Mouse (Mus musculus) thymus, postnatal 10 days (tissue): ENCODE data around the gene Rpl28.
"Not testable (repeated sequence)": the region's sequence is repeated elsewhere in the genome, so short reads cannot be mapped to it uniquely, and the experiment has no call there.

ENCODE experiments used
- DNase-seq, 2 experiments: peaks; one replicate each; pipeline ENCODE4 v3.0.0; 2021; ENCODE audit warnings: low spot score in 2 of 2

Rpl28 gene

DNA sequence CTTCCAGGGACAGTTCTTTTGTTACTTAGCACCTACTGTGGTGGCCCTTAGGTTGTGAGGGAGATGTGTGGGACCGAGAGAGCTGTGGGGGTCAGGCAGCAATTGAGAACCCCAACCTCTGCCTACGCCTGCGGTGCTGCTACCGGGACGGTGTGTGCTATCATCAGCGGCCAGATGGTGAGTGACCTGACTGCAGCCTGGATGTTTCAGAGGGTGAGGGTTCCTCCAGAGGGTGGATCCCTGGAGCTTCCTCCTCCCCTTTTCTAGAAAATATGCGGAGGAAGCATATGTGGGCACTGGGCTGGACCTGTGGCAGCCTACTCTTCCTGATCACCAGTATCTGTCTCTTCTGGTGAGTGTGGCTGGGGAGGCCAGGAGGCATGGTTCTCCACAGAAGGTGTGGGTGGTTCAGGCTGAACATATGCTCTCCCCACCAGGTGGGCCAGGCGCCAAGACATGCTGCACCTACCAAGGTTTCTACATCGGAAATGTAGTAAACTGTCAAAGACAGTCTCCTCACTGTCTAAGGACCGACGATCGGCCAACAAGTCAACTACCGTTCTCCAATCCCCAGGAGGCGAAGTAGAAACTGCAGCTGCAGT, 8.9 kb upstream of the Rpl28 start:
- no peak for DNase-seq

DNA sequence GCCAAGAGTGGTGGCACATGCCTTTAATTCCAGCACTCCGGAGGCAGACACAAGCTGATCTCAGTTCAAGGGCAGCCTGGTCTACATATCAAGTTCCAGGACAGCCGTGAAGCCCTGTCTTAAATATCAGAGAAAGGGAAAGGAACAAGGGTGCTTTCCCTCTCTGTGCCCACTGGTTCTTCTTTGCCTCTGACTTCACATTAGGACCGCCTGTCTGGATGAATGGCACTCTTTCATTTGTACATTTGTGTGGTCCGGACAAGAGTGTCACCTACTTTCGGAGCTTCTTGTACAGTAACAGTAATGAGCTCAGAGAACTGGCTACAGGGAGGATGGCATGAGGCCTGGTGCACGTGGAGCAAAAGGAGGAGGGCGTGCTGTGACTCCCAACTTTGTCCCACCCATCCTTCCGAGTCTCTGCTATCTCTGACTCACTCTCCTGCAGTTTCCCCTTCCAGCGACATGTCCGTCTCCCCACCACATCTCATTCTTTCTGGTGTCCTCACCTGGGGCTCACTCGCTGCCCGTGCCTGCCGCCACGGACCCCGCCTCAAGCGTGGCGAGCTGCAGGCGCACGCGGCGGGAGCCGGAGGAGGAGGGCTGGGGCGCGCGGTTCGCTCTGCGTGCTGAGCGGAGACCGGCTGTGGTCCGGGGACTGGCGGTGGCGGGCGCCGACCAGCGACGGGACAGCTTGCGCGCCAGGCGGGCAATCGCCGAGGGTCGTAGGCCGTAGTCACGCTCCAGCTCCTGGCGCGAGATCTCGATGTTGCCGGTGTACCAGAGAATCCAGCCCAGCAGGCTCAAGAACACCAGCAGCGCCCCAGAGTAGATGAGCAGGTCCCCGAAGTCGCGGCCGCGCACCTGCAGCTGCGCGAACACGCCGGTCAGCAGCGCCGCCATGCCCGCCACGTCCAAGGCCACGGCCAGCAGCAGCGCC, 3.9 kb upstream of the Rpl28 start:
- peak; percentile 10 to 30 for DNase-seq

DNA sequence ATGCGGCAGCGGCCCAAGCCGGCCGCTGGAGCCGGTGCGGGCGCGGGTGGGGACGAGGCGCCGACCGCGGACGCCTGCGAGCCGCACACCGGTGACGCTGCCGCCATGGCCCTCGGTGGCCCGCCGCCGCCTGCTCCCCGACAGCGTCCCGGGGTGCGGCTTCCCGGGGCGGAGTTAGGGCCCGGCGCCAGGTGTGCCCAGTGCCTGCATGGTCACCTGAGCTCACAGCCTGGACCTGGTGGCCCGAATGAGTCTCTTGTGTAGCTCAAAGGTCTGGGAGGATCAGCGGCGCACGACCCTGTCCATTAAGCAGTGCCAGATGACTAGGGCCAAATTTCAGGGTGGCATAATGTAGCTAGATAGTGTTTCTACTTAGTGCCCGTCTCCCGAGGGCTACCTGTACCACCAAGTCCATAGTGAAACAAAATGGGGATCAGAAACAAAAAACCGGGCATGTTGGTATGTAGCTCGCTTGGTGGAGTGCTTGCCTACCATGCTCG, 3.2 kb upstream of the Rpl28 start, which contains the start of gene Tmem238:
Gene Tmem238 (minus strand): TSS at position 221 of the 500 bp plus-strand sequence.
- no peak for DNase-seq

DNA sequence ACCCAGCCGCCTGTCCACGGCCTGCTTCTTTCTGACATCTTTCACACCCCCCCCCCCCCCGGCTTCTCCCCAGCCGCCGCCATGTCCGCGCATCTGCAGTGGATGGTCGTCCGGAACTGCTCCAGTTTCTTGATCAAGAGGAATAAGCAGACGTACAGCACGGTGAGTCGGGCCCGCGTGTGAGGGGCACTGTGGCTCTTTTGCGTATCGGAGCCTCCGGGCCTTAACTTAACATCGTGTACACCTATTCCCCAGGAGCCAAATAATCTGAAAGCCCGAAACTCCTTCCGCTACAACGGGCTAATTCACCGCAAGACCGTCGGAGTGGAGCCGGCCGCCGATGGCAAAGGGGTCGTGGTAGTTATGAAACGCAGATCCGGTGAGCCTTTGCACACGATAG, 574 bp downstream of the Rpl28 start:
- DNase-seq: not testable (repeated sequence)

DNA sequence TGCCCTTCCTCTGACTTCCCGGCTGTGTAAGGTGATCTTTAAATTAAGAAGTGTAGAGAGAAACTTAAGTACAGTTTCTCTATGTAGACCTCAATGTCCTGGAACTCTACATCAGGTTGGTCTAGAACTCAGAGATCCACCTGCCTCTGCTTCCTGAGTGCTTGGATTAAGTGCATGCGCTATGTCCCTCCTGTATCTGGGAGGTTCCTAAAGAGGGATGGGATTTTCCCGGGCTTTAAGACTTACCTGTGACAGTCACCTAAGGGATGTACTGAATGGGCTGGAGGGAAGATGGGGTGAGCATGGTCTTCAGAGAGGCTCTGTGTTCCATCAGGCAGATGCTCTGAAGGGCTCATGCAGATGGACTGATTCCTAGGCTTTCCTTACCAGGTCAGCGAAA, 1.0 kb downstream of the Rpl28 start:
- no peak for DNase-seq

DNA sequence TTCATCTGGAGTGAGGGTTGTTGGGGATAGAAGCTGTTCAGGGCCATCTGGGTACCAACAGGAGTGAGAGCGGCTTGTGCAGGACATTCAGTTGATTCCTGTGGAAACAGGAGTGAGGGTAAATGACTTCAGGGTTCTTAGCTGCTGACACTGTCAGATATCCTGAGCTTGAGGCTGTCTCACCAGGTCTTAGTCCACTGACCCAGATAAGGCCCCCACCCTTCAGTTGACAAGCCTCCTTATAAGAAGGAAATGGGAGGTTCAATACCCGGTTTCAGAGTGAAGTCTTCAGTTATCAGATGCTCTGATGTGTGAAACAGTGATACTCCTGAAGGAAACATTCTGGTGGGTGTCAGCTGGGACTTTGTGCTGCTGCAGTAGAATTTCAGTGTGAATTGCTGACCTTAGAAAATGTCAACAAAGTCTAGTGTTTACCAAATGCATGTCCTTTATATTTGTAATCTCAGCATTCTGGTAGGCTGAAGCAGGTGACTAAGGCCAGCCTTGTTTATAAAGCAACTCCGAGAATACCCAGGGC, 2.0 kb downstream of the Rpl28 start:
- DNase-seq: no peak

DNA sequence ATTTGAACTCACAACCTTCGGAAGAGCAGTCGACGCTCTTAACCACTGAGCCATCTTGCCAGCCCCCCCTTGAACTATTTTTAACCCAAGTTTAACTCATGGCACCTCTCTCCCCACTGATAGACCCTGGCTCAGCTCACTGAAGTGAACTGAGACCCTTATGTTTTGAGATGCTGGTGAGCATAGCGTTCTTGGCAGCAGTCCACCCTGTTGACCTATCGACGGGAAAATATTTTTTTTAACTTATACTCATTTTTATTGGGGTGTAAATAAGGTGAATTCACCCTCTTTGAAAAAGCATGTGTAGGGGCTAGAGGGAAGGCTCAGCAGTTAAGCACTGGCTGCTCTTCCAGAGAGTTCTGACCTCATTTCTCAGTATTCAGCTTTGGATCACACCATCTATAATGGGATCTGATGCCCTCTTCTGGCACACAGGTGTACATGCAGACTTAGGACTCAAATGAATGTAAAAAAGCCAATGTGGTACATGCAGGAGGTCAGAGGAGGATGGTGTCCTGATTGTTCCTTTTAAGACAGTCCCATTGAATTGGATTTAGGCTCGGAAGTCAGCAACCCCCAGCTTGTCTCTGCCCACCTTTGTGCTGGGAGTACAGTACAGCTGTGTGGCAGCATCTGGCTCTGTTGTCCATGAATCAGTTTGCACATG, 3.2 kb downstream of the Rpl28 start:
- no peak for DNase-seq

DNA sequence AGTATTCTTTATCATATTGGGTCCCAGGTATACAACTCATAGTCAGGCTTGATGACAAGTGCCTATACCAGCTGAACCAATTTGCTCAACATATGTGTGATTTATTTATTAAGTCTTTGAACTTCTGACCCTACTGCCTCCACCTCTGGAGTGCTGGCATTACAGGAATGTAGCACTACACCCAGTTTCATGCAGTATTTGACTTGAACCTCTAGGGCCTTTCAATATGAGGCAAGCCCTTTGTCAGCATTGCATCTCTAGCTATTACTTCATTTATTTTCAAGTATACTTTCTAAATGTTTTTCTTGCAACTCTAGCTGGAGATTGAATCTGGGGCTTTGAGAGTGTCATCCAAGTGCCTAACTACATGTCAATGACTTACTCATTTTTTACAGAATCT, 9.6 kb downstream of the Rpl28 start:
- no peak for DNase-seq

DNA sequence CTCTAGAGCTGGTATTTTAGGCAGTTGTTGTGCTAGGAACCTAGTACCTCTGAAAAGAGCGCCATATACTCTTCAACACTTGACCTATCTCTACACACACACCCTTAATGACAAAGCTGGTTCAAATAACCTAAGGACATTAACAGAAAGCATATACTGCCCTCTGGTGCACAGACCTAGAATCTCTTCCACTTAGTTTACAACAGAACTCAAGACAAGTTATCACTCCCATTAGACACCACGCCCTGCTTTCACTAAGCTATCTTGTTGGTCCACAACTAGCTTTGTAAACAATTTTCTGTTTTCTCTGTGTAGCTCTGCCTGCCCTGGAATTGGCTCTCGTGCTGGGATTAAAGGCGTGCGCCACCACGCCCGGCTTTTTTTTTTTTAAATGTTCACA, 14.0 kb downstream of the Rpl28 start:
- peak in 1 of 2 experiments; percentile 36 for DNase-seq

DNA sequence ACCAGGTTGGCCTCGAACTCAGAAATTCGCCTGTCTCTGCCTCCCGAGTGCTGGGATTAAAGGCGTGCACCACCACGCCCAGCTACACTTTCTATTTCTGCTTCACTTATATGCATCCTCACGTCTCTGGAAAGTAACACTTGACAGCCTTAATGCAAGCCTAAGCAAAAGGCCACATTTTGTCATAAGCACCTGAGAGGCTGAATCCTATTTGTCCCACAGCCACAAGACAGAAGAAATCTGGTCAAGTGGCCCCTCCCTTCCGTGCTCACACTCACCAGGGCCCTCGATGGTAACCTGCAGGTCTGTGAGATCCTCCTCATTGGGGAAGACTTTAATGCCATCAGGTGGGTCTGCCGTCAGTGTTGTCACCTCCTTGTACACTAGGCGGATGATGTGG, 18.5 kb downstream of the Rpl28 start:
- DNase-seq: not testable (repeated sequence)

DNA sequence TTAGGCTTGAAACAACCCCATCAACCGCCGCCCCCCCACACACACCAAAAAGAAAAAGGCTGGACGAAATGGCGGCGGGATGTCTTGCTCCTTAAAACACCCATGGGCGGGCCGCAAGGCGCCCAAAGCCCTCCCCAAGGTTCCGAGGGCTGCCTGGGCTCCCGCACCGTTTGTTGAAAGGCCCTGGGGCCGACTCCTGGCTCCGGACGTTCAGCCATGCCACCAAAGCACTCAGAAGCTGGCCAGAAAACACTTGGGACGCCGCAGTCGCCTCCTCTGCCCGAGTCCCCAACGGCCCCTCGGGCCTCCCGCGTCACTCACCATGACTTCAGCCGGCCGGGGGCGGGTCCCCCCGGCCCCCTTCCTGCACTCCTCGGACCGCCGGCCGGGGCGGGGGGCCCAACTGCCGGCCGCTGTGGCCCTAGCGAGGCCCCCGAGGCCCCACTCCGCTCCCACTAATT, 19.2 kb downstream of the Rpl28 start:
- peak; percentile 34 to 56 for DNase-seq

DNA sequence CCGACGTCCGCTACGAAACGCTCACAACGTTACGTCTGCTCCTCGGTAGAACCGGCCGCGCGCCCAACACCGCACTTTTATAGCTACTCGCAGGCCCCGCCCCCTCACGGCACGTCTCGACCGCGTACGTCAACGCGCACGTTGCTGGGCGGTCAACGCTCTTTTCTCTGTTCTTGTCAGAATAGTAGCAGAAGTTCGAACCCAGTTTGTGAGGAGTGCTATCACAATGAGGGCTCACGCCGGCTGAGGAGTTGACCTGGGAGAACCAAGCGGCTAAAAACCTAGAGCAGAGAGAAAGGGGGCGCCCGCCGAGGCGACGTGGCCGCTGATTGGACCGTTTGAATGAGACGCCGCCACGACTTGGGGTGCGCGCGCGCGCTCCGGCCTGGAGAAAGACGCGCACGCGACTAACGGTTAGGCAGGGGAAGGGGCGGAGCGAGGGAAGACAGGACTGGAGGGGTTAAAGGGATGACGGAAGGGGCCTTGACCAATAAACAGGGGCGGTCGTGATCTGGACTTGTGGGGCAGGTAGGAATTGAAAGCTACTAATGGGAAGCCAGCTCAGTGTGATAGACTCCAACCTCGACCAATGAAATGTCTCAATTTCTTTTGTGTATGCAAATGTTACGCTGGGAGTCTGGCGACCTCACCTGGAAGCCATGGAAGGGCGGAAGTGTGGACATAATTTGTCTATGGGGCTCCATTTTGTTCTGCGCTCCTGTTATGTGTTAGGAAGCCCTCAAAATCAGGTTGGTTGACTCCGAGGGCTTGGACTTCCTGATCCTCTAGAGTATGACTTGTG, 19.8 kb downstream of the Rpl28 start, which contains the start of gene Ube2s:
Gene Ube2s (minus strand): TSS at position 288 of the 802 bp plus-strand sequence.
- peak; percentile 98 to 99 for DNase-seq

DNA sequence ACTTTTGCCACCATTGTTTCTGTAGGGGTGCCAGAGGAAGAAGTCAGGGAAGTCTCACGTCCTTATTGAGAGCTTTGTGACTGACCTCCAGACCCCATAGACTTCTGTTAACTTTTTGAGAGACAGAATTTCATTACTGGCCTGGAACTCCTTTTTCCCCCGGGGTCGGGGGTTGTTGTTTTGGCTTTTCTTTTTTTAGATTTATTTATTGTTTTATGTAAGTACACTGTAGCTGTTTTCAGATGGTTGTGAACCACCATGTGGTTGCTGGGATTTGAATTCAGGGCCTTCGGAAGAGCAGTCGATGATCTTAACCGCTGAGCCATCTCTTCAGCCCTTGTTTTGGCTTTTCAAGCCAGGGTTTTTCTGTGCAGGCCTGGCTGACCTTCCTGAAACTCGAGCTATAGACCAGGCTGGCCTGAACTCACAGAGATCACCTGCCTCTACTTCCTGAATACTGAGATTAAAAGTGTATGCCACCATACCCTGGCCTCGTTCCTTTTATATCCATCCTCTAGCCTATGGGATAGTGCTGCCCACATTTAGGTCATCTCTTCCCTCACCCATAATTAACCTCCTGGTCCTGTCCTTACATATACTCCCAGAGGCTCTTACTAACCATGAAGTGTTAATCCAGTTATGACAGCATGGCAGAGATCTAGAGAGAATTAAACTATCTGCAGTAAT, 20.6 kb downstream of the Rpl28 start:
- no peak for DNase-seq

DNA sequence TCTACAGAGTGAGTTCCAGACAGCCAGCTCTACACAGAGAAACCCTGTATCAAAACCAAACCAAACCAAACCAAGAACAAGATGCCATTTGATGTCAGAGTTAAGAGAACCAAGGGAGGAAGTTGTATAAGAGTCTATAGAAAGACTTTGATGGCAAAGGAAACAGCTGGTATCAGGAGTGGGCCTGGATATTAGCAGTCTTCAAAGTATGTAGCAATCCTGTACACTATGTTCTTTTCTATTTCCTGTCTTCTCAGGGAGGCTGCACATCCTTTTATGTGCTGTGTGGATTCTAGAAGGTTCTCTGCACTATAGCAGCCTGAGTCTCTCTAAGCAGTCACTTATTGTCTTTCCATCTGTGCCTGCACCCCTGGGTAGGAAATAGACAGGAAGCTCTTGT, 23.9 kb downstream of the Rpl28 start:
- DNase-seq: no peak

DNA sequence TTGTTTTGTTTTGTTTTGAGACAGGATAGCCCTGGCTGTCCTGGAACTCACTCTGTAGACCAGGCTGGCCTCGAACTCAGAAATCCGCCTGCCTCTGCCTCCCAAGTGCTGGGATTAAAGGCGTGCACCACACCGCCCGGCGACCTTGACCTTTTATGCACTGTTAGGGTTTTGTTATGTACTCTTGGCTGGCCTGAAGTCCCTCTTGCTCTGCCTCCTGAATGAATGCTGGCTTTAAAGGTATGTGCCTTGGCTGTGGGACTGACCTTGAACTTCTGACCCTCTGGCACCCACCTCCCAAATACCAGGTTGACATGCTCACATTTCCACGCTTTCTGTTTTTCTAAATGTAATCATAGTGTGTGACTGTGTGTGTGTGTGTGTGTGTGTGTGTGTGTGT, 28.3 kb downstream of the Rpl28 start:
- not testable (repeated sequence) for DNase-seq

DNA sequence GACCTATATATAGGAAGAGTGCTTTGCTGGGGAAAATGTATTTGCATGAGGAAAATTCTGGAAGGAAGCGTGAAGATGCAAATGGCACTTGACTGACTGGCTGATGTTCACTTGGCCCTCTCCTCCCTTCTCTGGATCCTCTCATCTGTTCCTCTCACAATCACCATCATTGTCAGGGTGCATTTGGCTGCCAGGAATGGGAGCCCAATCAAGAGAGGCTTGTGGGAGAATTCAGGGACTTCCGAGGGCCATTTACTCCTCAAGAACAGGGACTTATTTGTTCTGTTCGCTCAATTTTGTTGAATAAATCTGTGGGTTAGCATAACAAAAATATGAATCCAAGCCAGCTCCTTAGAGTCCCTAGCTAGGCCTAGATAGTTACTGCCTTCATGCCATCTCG, 29.0 kb downstream of the Rpl28 start:
- no peak for DNase-seq

DNA sequence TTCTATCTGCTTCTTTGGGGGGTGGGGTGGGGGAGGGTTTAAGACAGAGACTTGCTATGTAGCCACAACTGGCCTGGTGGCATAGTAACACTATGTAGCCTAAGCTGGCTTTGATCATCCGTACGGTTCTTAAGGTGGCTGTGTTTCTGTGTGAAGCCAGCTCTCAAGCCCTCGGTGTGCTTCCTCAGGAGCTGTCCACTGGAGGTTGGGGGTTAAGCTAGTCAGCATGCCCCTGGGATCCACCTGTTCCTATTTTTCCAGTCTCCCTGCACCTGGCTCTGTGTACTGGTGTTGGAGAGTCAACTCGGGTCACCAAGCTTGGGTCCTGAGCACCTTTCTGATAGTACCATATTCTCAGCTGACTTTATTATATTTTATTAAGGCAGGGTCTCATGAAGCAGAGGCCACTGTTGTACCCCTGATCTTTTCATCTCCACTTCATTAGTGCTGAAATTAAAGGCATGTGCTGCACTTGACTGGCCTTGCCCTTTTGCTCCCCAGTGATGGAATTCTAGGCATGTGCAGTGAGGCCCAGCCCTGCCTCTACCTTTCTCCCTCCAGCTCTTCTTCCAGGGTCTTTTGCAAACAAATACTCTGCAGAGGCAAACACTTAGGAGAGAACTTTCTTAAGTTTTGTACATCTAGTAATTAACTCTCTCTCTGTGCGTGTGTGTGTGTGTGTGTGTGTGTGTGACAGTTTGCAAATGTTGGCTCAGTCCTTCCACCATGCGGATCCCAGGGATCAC, 29.7 kb downstream of the Rpl28 start:
- DNase-seq: no peak

DNA sequence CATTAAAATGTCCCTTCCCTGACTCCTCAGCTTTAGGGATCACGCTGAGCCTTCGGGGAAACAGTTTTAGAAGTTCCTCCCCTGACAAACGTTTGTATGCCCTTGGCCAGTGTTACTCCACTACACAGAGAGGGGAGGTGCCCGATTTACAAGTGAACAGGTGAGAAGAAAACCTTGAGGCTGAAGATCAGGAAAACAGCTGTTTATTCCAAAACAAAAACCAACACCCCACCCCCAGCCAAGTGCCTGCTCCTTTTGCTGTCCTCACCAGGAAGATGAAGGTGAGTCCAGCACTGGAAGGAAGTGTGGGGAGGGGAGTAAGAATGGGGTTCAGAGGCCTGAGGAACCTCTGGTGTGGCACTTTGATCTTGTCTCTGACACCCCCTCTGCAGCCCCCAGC, 32.7 kb downstream of the Rpl28 start:
- DNase-seq: no peak

DNA sequence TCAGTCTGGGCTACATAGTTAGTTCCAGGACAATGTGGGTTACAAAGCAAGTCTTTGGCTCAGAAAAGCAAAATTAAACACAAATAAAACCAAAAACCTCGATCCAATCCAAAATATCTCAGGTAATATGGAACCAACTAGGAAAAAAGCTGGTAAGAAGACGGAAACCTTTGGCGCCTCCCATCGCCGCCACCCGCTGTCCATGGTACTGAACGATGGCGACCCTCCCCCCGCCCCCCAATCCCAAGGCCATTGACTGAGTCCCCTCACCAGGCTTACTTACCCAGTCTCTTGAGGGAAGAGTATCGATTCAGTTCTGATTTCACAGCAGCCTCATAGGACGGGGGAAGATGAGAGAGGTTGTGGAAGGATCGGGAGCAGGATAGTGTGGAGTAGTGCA, 37.8 kb downstream of the Rpl28 start:
- no peak for DNase-seq
